In the genomic region with DNA sequence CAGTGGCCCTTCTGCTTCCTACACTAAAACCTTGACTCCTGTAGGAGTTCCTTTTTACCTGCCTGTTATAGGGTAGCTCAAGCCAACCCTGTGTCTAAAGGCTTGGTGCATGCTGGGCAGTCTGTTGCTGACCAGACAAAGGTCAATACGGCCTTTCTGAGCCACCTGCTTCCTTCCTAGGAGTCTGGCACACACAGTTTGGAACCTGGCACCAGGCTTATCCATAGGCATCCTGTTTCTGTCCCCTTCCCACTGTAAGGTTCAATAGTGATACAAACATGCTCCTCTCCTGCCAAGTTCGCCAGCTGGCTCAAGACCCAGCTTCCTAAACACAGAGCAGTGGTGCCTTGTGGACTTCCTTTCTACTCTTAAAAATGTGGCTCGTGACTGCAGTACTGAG, we compare ENCODE assay signal across 9 mouse cellular contexts. TPM values are rescaled to one million over a fixed set of nuclear protein-coding genes. Genes with fewer than 3 reads are reported as not detected.
DNase-seq lines count a peak whose midpoint lies in the region; ATAC-seq and TF ChIP-seq lines count a peak whose summit lies in the region.
"Had no signal": no experiment of that assay in that cellular context is flagged by ENCODE, and none has a peak within 500 bp of the region (broad histone marks: within the 10 kb centered on the region; RNA-seq: fewer than 3 reads in every experiment).

No protein-coding gene starts in this region.

- no peak overlapping the region for H3K27ac ChIP-seq in kidney, embryonic 15.5 days
- H3K27ac ChIP-seq in kidney, adult 2 months (ENCODE audit: insufficient read depth, low read depth, low read length) = no peak overlapping the region
- H3K27ac ChIP-seq in bone marrow macrophage, adult 2 months (ENCODE audit: insufficient read depth, low read depth, low read length) = peak overlapping the region; percentile 72
- H3K27ac ChIP-seq in hindbrain, embryonic 15.5 days (replicated peaks) = no peak overlapping the region
- H3K27ac ChIP-seq in midbrain, embryonic 15.5 days = no peak overlapping the region

- peak overlapping the region; percentile 99 for H3K4me2 ChIP-seq in kidney, embryonic 15.5 days
- H3K4me2 ChIP-seq in hindbrain, embryonic 15.5 days = peak overlapping the region; percentile 100
- peak overlapping the region; percentile 100; the same call in 1 of the 2 replicates for H3K4me2 ChIP-seq in midbrain, embryonic 15.5 days

- peak overlapping the region; percentile 85 for H3K4me3 ChIP-seq in kidney, embryonic 15.5 days (replicated peaks)
- H3K4me3 ChIP-seq in kidney, adult 2 months (ENCODE audit: insufficient read depth, low read depth, low read length) = no peak overlapping the region
- peak overlapping the region; percentile 91 for H3K4me3 ChIP-seq in bone marrow macrophage, adult 2 months (ENCODE audit: insufficient read depth, low read length)
- H3K4me3 ChIP-seq in hindbrain, embryonic 15.5 days = no peak overlapping the region
- no peak overlapping the region for H3K4me3 ChIP-seq in midbrain, embryonic 15.5 days

- H3K4me1 ChIP-seq in kidney, embryonic 15.5 days = peaks cover 21% of the 10 kb centered on the region
- peaks cover 10% of the 10 kb centered on the region for H3K4me1 ChIP-seq in kidney, adult 2 months (ENCODE audit: control insufficient read depth, insufficient read depth, low read length)
- peaks cover 39% of the 10 kb centered on the region for H3K4me1 ChIP-seq in bone marrow macrophage, adult 2 months (ENCODE audit: control insufficient read depth, insufficient read depth, low read length)
- H3K4me1 ChIP-seq in hindbrain, embryonic 15.5 days (replicated peaks) = peaks cover 31% of the 10 kb centered on the region
- peaks cover 35% of the 10 kb centered on the region for H3K4me1 ChIP-seq in midbrain, embryonic 15.5 days

- ATAC-seq in kidney, embryonic 15.5 days (replicated peaks; ENCODE audit: low FRiP score) = no peak
- no peak for ATAC-seq in hindbrain, embryonic 15.5 days (ENCODE audit: low FRiP score, low read depth)
- no peak for ATAC-seq in midbrain, embryonic 15.5 days (replicated peaks)
- no peak for ATAC-seq in inflammation-experienced regulatory T-cells, adult 6 months

- no peak for TF ChIP-seq CTCF in kidney, adult 2 months (conservative IDR thresholded peaks at IDR 0.05; ENCODE audit: insufficient read depth, insufficient read length, low read depth, low read length)
- TF ChIP-seq CTCF in bone marrow macrophage, adult 2 months (IDR thresholded peaks at IDR 0.05; ENCODE audit: low read depth, low read length) = no peak

- WGBS in kidney, embryonic 15.5 days = 84% methylated on average over 3 of the region's 3 CpGs
- 62% methylated on average over 3 of the region's 3 CpGs for WGBS in kidney, adult 2 months
- WGBS in hindbrain, embryonic 15.5 days = 90% methylated on average over 3 of the region's 3 CpGs
- 90% methylated on average over 3 of the region's 3 CpGs for WGBS in midbrain, embryonic 15.5 days

- H3K27me3 ChIP-seq in kidney, embryonic 15.5 days = no peaks in the 10 kb centered on the region
- H3K27me3 ChIP-seq in kidney, adult 2 months (replicated peaks; ENCODE audit: control insufficient read depth, insufficient read depth, low read length) = no peaks in the 10 kb centered on the region
- H3K27me3 ChIP-seq in hindbrain, embryonic 15.5 days = no peaks in the 10 kb centered on the region
- H3K27me3 ChIP-seq in midbrain, embryonic 15.5 days (replicated peaks) = no peaks in the 10 kb centered on the region; the same call in 1 of the 2 replicates

- H3K9ac ChIP-seq in kidney, embryonic 15.5 days = 0 out of 2 replicates have a peak overlapping the region, but pooled peaks have one; percentile 87
- no peak overlapping the region for H3K9ac ChIP-seq in hindbrain, embryonic 15.5 days
- H3K9ac ChIP-seq in midbrain, embryonic 15.5 days = no peak overlapping the region

- no peak for DNase-seq in kidney, adult 2 months
- no peak for DNase-seq in left cerebral cortex, adult 18-20 months (ENCODE audit: low spot score in 2 of 2)
- DNase-seq: right cerebral cortex, postnatal 4 days had no signal

- TF ChIP-seq POLR2A in kidney, adult 2 months (IDR thresholded peaks at IDR 0.05; ENCODE audit: low read depth, low read length) = no peak
- no peak for TF ChIP-seq POLR2A in bone marrow macrophage, adult 2 months (IDR thresholded peaks at IDR 0.05; ENCODE audit: borderline replicate concordance, low read depth, low read length)

- H3K9me3 ChIP-seq in kidney, embryonic 15.5 days (replicated peaks) = no peaks in the 10 kb centered on the region
- no peaks in the 10 kb centered on the region for H3K9me3 ChIP-seq in hindbrain, embryonic 15.5 days
- H3K9me3 ChIP-seq in midbrain, embryonic 15.5 days = no peaks in the 10 kb centered on the region

- peaks cover 39% of the 10 kb centered on the region for H3K36me3 ChIP-seq in kidney, embryonic 15.5 days
- no peaks in the 10 kb centered on the region for H3K36me3 ChIP-seq in kidney, adult 2 months (ENCODE audit: control insufficient read depth, insufficient read depth, low read length)
- peaks cover 32% of the 10 kb centered on the region for H3K36me3 ChIP-seq in hindbrain, embryonic 15.5 days
- H3K36me3 ChIP-seq in midbrain, embryonic 15.5 days (replicated peaks) = peaks cover 24% of the 10 kb centered on the region

RNA-seq across cellular contexts. Expression of a gene that starts 2.6 kb away (rescaled TPM):
- polyA plus RNA-seq in kidney, embryonic 15.5 days (2015; fragmentation: Nextera tagmentation; extraction: Ambion mirVana) = 33.1 and 33.4 TPM in 2 replicates
- polyA plus RNA-seq in kidney, adult 2 months (2012; rRNA removed) = 3.9 TPM in 2 replicates
- polyA plus RNA-seq in bone marrow macrophage, adult 2 months (2012; ENCODE audit: insufficient read depth, insufficient read length, missing spikeins) = 11.1 and 11.6 TPM in 2 replicates
- 14.6 and 14.9 TPM in 2 replicates for polyA plus RNA-seq in hindbrain, embryonic 15.5 days (2015; fragmentation: Nextera tagmentation; extraction: Ambion mirVana)
- polyA plus RNA-seq in midbrain, embryonic 15.5 days (2015; fragmentation: Nextera tagmentation; extraction: Ambion mirVana) = 13.3 and 14.1 TPM in 2 replicates
- total RNA-seq in left cerebral cortex, adult 18-20 months (2021) = 1 to 10 TPM; 6.7 to 7.9 TPM
- 1 to 10 TPM; 7.7 to 9.0 (median 7.9) TPM for polyA plus RNA-seq in inflammation-experienced regulatory T-cells, adult 6 months (2017; shearing (Covaris generic))

RNA-seq across cellular contexts. Expression of a gene that starts 9.5 kb away (rescaled TPM):
- polyA plus RNA-seq in kidney, embryonic 15.5 days (2015; fragmentation: Nextera tagmentation; extraction: Ambion mirVana) = 0.08 and 0.09 TPM in 2 replicates
- 0.05 TPM in 1 of 2 replicates, not detected in the other for polyA plus RNA-seq in kidney, adult 2 months (2012; rRNA removed)
- not detected in 2 replicates for polyA plus RNA-seq in bone marrow macrophage, adult 2 months (2012; ENCODE audit: insufficient read depth, insufficient read length, missing spikeins)
- 0.08 and 0.09 TPM in 2 replicates for polyA plus RNA-seq in hindbrain, embryonic 15.5 days (2015; fragmentation: Nextera tagmentation; extraction: Ambion mirVana)
- 0.06 and 0.12 TPM in 2 replicates for polyA plus RNA-seq in midbrain, embryonic 15.5 days (2015; fragmentation: Nextera tagmentation; extraction: Ambion mirVana)
- under 1 TPM in 1 of 2 experiments, not detected in 1; 0.23 TPM for total RNA-seq in left cerebral cortex, adult 18-20 months (2021)
- polyA plus RNA-seq in inflammation-experienced regulatory T-cells, adult 6 months (2017; shearing (Covaris generic)) = under 1 TPM in 1 of 3 experiments, not detected in 2; 0.22 TPM

RNA-seq across cellular contexts. Expression of a gene that starts 26.1 kb away (rescaled TPM):
- polyA plus RNA-seq in kidney, embryonic 15.5 days (2015; fragmentation: Nextera tagmentation; extraction: Ambion mirVana) = not detected in 2 replicates
- polyA plus RNA-seq in kidney, adult 2 months (2012; rRNA removed) = 0.05 TPM in 1 of 2 replicates, not detected in the other
- polyA plus RNA-seq in bone marrow macrophage, adult 2 months (2012; ENCODE audit: insufficient read depth, insufficient read length, missing spikeins) = not detected in 2 replicates
- polyA plus RNA-seq in hindbrain, embryonic 15.5 days (2015; fragmentation: Nextera tagmentation; extraction: Ambion mirVana) = 0.21 and 0.27 TPM in 2 replicates
- 0.49 and 0.79 TPM in 2 replicates for polyA plus RNA-seq in midbrain, embryonic 15.5 days (2015; fragmentation: Nextera tagmentation; extraction: Ambion mirVana)
- not detected for total RNA-seq in left cerebral cortex, adult 18-20 months (2021)
- not detected for polyA plus RNA-seq in inflammation-experienced regulatory T-cells, adult 6 months (2017; shearing (Covaris generic))
- total RNA-seq: megakaryocyte progenitor cell, adult 5-6 weeks had no signal

RNA-seq across cellular contexts. Expression of a gene that starts 28.0 kb away (rescaled TPM):
- 0.31 TPM in 1 of 2 replicates, not detected in the other for polyA plus RNA-seq in kidney, embryonic 15.5 days (2015; fragmentation: Nextera tagmentation; extraction: Ambion mirVana)
- polyA plus RNA-seq in kidney, adult 2 months (2012; rRNA removed) = 0.18 TPM in 1 of 2 replicates, not detected in the other
- not detected in 2 replicates for polyA plus RNA-seq in bone marrow macrophage, adult 2 months (2012; ENCODE audit: insufficient read depth, insufficient read length, missing spikeins)
- not detected in 2 replicates for polyA plus RNA-seq in hindbrain, embryonic 15.5 days (2015; fragmentation: Nextera tagmentation; extraction: Ambion mirVana)
- polyA plus RNA-seq in midbrain, embryonic 15.5 days (2015; fragmentation: Nextera tagmentation; extraction: Ambion mirVana) = not detected in 2 replicates
- not detected for total RNA-seq in left cerebral cortex, adult 18-20 months (2021)
- polyA plus RNA-seq in inflammation-experienced regulatory T-cells, adult 6 months (2017; shearing (Covaris generic)) = not detected
- total RNA-seq: megakaryocyte progenitor cell, adult 5-6 weeks had no signal

RNA-seq across cellular contexts. Expression of a gene that starts 46.5 kb away (rescaled TPM):
- not detected in 2 replicates for polyA plus RNA-seq in kidney, embryonic 15.5 days (2015; fragmentation: Nextera tagmentation; extraction: Ambion mirVana)
- polyA plus RNA-seq in kidney, adult 2 months (2012; rRNA removed) = not detected in 2 replicates
- not detected in 2 replicates for polyA plus RNA-seq in bone marrow macrophage, adult 2 months (2012; ENCODE audit: insufficient read depth, insufficient read length, missing spikeins)
- polyA plus RNA-seq in hindbrain, embryonic 15.5 days (2015; fragmentation: Nextera tagmentation; extraction: Ambion mirVana) = 0.17 TPM in 1 of 2 replicates, not detected in the other
- not detected in 2 replicates for polyA plus RNA-seq in midbrain, embryonic 15.5 days (2015; fragmentation: Nextera tagmentation; extraction: Ambion mirVana)
- total RNA-seq in left cerebral cortex, adult 18-20 months (2021) = not detected
- polyA plus RNA-seq in inflammation-experienced regulatory T-cells, adult 6 months (2017; shearing (Covaris generic)) = not detected
- total RNA-seq: megakaryocyte progenitor cell, adult 5-6 weeks had no signal

Comparison
In these comparisons a context has a peak if more than half of its experiments do, and no peak if none do; other contexts are left out.
1. H3K4me3 ChIP-seq: peak in kidney, embryonic 15.5 days (single experiment) and bone marrow macrophage, adult 2 months (single experiment); none in kidney, adult 2 months (single experiment), hindbrain, embryonic 15.5 days (single experiment) and midbrain, embryonic 15.5 days (single experiment).
2. Peak in every context shown above with its lines, with median percentiles within 50 percentile points of each other: H3K4me2 ChIP-seq.